Mouse (Mus musculus) hindlimb bud, embryonic 11.5 days (tissue): Measurements from ENCODE around the gene Tent5c.
"Not testable (repeated sequence)": the region's sequence is repeated elsewhere in the genome, so short reads cannot be mapped to it uniquely, and the experiment has no call there.

Experiments used
- DNase-seq: peaks from one replicate; pipeline ENCODE4 v3.0.0-alpha.2; 2012; ENCODE audit warnings: low read depth, low spot score; ENCODE audit errors: extremely low spot score

Tent5c gene

DNA sequence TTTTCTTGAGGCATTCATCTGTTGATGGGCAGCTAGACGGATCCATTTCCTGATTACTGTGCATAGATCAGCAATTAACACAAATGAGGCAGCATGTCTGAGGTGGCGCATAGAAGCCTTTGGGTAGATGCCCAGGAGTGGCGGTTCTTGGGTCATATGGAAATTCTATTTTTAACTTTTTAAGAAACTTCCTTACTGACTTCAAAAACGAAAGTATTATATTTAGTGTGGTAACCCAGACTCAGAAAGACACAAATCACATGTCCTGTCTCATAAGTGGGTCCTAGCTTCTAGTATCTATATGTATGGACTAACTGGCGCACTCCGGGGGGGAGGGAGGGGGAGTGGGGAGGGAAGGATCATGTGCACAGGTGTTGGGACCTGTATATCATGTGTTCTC, 46.6 kb downstream of the Tent5c start:
- no peak for DNase-seq

DNA sequence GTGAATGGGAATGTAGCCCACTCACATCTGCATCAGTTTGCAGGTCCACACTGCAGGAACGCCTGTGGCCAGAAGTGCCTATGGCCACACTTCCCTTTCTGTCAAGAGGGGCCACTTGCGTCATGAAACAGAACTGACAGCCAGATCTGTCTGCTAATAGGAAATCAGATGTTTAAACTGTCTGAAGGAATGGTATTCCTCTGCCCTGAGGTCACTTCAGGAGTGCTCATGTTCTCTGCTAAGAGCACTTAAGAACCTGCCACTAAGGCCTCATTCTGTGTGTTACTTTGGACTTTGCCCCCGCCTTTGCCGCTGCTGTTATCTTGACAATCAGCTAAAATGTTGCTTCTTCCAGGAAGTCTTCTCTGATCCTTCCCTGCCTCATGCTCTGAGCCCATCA, 48.4 kb downstream of the Tent5c start:
- no peak for DNase-seq

DNA sequence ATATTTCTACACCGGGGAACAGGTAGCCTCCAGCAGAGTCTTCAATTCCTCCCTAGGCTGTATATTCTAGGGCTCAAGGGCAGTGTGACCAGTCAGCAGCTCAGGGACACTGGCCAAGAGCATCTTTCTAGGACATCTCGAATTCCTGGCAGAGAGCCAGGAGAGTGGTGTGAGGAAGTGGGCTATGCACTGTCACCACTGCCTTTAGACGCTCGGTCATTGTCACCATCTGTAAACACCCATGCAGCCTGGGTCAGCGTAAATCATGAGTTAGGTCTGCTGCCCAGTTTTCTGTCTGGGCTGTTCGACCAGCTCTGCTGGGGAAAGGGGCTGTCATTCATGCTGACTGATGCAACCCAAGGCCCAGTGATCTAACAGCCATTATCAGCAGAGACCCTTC, 49.1 kb downstream of the Tent5c start:
- DNase-seq: no peak

- no peak for DNase-seq
Measured at GRCm38 (mm10) chr3:100439088-100439487, 50.0 kb downstream of the Tent5c start.

GRCm38 (mm10) chr3:100438461-100439002, 50.6 kb downstream of the Tent5c start:
- DNase-seq: no peak

GRCm38 (mm10) chr3:100436756-100437155, 52.4 kb downstream of the Tent5c start:
- no peak for DNase-seq

DNA sequence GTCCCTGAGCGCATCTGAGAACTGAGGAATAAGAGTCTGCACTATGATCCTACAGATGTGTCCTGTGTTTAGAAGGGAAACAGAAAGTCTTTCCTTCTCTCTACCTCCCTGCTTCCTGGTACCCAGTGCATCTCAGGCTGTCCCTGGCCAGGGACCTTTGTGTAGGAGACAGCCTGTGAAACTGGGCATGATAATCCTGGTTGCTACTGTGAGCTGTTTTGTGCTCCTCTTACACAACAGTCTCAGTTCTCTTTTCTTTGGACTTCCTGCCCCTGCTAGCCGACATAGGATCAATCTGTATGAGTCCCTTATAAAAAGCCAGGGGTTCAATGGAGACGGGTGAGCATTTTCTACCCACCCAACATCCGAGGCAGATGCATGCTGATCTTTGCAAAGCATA, 57.4 kb downstream of the Tent5c start:
- no peak for DNase-seq

DNA sequence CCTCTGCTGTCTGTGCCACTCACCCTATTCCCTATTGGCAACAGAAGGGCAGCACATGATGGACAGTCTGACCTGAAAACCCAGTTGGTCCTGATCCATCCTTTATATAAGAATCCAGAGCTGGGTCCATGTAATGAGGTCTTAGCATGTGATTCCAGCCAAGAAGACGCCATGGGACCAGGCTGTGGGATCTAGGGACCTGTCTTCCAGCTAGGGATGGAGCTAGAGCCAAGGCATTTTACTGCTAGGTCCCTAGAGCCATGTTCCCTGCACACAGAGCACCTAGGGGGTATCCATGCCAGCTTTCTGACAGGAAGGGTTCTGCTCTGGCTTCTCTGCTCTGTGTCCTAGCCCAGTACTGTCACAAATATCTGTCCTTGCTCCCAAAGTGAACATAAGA, 58.4 kb downstream of the Tent5c start:
- DNase-seq: no peak

DNA sequence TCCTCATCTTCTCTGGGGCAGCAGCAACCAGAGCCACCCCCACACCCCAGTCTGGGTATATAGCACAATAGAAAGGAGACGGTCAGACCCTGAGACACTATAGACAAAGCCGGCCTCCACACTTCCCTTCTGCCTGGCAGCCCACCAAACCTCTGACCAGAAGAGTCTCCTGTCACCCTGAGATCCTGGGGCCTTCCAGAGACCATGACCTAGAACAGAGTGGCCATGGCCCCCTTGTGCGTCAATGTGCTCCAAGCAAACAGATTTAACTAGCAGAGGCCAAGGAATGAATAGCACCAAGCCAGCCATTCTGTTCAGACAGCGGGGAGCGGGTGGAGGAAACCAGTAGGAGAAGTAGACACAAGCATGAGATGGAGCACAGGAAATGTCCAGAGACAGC, 59.0 kb downstream of the Tent5c start:
- DNase-seq: no peak

DNA sequence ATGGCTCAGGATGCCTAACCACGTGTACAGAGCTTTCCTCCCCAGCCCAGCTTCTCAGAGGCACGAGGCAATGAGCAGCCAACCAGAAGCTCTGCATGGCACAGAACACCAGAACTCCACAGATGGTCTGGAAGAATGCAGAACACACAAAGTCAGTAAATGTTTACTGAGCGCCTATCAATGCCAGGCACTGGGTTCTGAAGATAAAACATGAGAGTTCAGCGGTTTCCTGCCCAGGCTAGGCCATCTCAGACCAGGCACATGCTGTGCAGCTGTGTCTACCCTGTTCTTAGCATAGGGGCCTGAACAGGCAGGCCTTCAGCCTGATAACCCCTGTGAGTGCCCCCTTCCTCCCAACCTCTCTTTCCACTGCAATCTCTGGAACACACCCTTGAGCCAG, 59.5 kb downstream of the Tent5c start:
- DNase-seq: no peak

GRCm38 (mm10) chr3:100427548-100427947, 61.6 kb downstream of the Tent5c start:
- DNase-seq: no peak

DNA sequence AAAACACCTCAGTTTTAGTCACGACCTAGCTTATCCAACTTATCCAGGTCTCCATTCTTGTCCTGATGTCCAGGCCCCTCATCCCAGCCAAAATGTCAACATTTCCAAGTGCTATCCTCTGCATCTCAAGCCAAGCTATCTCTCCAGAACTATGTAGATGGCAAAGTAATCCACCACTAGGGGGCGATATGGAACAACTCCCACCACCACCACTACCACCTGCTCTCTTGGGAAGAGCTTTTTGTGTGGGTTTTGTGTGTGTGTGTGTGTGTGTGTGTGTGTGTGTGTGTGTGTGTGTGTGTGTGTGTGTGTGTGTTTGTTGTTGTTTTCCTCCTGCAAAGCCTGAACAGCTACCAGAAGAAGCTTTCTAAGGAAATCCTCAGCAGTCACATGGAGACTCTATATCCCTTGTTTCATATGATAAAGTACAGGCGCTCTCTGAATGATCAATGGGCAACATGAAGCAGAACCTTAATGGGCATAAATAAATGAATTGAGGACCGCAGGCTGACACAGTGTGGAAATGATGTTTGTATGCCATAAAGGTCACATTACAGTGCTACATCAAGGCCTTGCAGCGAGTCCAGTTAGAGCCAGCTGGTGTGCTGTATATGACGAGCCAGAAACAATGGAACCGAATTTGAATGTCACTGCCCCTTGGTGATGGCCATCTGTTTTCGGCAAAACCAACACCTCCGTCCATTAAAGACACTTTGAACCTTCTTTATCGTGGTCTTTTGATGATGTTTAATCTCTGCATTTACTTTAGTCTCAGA, 66.5 kb downstream of the Tent5c start:
- no peak for DNase-seq

- no peak for DNase-seq
Measured at GRCm38 (mm10) chr3:100421354-100421753, 67.8 kb downstream of the Tent5c start.

GRCm38 (mm10) chr3:100420691-100421056, 68.5 kb downstream of the Tent5c start:
- DNase-seq: no peak

- DNase-seq: no peak
Measured at GRCm38 (mm10) chr3:100419962-100420690, 69.0 kb downstream of the Tent5c start.

DNA sequence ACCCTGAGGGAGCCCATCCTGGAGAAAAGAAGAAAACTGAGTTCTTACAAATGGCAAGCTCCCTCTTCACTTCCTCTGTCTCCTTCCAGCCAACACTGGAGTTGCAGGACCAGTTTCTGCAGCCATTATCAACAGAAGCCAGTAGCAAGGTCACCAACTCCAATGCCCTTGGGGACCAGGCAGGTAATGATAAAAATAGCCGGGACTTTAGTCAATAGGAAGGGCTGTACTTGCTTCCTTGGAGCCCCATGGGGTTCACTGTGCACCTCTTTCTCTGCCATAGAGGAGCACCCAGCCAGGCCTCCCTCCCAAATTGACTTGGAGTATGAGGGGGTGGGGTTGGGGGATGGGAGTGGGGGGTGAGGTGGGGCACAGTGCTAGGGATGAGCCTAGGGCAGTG, 70.7 kb downstream of the Tent5c start:
- DNase-seq: no peak

DNA sequence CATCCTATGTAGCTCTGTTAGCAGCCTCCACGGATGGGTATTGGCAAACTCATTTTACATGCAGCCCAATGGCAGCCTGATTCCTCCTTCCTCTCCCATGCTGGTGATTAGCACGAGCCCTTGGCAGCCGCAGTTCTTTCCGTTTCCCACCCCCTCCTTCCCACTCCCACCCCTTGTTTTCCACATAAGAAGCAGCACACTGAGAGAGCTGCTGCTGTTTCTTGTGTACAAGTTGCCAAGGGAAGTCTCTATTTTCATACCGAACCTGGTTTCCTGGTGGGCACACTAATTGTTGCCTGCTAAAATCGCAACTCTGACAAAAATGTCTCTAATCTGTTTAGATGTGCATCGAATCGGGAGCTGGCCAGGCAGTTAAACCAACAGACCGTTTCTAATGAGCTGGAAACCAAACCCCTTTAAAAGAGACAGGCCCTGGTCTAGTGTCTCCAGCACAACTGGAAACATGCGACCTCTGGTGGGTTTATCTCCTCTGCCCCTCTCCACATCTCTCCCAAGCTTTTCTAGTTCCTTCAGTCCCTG, 71.3 kb downstream of the Tent5c start:
- no peak for DNase-seq

DNA sequence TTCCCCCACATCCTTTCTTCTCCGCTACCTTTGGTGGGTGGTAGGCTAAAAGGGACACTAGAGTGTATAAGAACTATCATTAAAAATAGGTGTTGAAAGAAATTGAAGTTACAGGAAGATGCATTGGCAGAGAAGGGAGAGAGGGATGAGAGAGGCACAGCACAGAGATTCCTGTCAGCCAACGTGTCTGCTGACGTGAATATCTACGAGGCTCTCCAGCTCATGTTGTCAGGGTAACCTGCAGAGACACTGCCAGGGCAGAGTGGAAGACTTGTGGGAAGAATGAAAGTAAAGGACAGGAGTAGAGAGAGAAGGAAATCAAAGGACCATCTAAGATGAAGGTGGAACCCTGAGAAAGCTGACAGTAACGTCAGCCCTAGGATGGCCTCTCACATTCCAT, 73.5 kb downstream of the Tent5c start:
- no peak for DNase-seq

DNA sequence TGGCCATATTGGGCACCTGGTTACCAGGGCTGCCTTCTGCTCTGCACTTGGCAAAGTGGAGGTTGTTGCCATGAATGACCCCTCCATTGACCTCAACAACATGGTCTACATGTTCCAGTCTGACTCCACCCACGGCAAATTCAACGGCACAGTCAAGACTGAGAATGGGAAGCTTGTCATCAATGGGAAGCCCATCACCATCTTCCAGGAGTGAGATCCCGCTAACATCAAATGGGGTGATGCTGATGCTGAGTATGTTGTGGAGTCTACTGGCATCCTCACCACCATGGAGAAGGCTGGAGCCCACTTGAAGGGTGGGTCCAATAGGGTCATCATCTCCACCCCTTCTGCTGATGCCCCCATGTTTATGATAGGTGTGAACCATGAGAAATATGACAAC, 75.5 kb downstream of the Tent5c start:
- DNase-seq: not testable (repeated sequence)

DNA sequence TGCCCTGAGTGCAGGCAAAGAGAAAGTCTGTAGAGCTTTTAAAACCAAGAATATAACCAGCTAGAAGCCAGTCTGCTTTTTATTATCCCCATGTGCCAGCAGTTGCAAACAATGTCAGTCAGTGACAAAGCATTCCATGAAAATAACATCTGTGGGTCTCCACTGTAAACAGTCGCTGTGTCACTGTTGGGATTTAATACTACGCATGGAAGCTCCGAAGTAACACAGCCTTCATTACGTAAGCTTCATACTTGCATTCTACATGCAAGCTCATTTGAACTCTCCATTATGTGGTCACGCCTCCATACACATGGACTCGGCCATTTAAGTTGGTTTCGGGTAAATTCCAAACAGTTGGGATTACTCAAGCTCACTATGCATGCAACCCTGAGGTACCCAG, 77.2 kb downstream of the Tent5c start:
- no peak for DNase-seq

DNA sequence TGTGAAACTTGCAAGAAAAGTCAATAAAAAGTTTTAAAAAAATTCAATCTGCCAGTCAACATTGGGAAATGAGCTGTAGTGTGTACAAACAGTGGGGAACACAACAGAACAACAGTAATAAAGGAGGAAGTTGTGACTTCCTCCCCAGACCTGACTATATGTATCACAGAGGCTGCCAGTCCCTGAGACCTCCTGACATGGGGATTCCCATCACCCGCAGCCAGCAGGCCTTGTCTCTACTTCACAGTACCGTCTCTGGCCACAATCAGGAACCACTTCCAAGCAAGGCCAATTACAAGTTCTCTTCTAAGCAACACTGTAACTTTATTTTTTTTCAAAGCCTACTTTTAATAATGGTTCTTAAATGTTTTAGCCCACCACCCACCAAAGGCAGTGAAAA, 79.8 kb downstream of the Tent5c start:
- no peak for DNase-seq
